Mouse (Mus musculus): ENCODE measurements around the gene Ralgapa2. TPM values are rescaled to one million over a fixed set of nuclear protein-coding genes. Genes with fewer than 3 reads are reported as not detected.

The Ralgapa2 gene
- polyA plus RNA-seq, 1 experiment from 2014 or later: 6.5 TPM

DNA sequence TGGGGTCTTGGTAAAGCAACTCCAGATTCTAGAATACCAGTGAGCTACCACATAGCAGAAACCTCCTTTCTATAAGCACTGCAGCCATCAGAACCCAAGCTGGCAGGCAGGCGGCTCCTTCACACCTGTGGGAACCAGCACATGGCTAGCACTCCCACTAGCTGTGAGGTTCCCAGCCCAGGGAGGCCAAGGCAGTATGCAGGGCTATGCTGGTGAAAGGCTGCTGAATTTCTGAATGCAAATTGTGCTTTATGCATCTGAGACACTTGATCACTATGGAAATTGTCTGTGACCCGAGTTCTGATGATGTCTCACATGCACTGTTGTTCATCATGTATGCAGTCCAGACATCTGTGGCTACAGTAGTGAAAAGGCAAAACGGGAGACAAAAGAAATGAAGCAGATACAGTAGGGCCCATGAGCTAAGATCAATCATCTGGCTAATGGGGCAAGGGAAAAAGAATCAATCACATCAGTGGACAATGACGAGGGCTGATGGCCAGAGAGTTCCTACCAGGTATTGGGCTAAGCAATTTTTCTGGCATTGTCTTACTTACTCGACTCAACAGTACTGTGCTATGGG lies 180.2 kb downstream of the Ralgapa2 start:
- no peak for ATAC-seq
- 68% methylated on average over 5 of the region's 5 CpGs for WGBS (ENCODE audit: insufficient replicate concordance)
- Histone ChIP-seq H3K9me3 (replicated peaks) (no peaks in the 10 kb centered on the region), H3K4me2 (no peak overlapping the region), H3K27me3 (replicated peaks) (no peaks in the 10 kb centered on the region), H3K4me3 (no peak overlapping the region), H3K36me3 (peaks cover 12% of the 10 kb centered on the region), H3K27ac (no peak overlapping the region), H3K9ac (no peak overlapping the region), H3K4me1 (no peaks in the 10 kb centered on the region)

DNA sequence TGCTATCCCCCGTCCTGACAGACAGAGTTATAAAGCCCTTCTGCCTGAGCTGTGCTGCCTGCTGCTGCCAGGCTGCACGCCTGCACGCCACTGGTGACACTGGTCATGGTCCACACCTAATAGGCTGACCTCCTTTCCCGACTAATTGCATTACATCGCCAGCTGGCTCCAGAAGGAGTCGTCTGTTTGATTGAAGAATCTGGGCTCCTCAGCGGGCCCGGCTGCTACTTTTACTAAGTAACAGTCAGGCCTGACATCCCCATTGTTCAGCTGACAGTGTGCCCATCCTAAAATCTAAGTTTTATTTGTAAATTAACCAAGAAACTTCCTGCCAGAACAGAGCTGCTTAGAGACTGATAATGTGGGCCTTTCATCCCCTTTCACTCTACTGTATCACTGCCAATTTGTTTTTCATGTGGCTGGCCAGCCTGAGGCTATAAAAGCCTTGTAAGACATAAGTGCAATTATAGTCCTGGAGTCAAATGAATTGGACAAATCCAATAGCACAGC lies 181.3 kb downstream of the Ralgapa2 start:
- Histone ChIP-seq H3K36me3 (peaks cover 12% of the 10 kb centered on the region), H3K27me3 (replicated peaks) (no peaks in the 10 kb centered on the region), H3K4me2 (no peak overlapping the region), H3K27ac (no peak overlapping the region), H3K4me3 (no peak overlapping the region), H3K4me1 (no peaks in the 10 kb centered on the region), H3K9ac (no peak overlapping the region), H3K9me3 (replicated peaks) (no peaks in the 10 kb centered on the region)
- 63% methylated on average over 8 of the region's 8 CpGs for WGBS (ENCODE audit: insufficient replicate concordance)
- ATAC-seq: no peak

DNA sequence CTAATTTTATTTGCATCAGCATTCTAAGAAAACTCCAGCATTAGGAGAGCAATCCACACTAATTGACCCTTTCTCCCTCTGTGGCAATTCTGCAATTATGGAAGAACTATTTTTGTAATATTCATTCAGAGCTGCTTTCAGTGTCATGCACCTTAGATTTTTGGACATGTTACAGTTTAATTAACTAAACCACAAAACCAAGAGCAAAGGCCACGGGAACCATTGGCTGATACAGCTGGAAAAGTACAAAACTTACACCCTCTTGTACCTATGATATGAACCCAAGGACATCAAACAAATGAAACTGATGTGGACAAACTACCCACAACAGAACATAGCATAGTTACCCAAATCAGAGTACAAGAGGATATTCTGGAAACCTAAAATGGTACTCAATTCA lies 182.0 kb downstream of the Ralgapa2 start:
- Histone ChIP-seq H3K4me3 (no peak overlapping the region), H3K27me3 (replicated peaks) (no peaks in the 10 kb centered on the region), H3K27ac (no peak overlapping the region), H3K36me3 (peaks cover 12% of the 10 kb centered on the region), H3K4me1 (no peaks in the 10 kb centered on the region), H3K9ac (no peak overlapping the region), H3K4me2 (no peak overlapping the region), H3K9me3 (replicated peaks) (no peaks in the 10 kb centered on the region)
- WGBS (ENCODE audit: insufficient replicate concordance): 73% methylated on average over 1 of the region's 1 CpGs
- no peak for ATAC-seq

DNA sequence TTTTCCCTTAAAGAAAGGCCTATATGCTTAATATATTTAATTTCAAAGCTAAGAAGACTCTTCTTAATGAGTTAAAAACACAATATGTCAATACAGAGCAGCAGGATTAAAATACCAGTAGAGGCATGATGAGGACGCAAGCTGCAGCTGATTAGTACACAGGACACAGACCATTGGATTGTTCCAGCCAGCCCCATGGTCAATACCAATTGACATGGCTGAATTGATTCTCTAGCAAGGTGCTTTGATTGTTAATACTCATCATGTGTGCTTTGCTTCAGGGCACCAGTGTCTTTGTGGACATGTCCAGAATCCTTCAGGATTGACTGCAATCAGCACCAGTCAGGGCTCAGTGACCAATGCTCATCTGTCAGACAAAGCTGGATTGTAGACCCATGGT lies 185.5 kb downstream of the Ralgapa2 start:
- ATAC-seq: no peak
- no peak overlapping the region for H3K9ac ChIP-seq
- no peak overlapping the region for H3K4me3 ChIP-seq
- H3K4me2 ChIP-seq: no peak overlapping the region
- H3K36me3 ChIP-seq: peaks cover 6% of the 10 kb centered on the region; the same call in 1 of the 2 replicates
- no peaks in the 10 kb centered on the region for H3K27me3 ChIP-seq (replicated peaks)
- WGBS (ENCODE audit: insufficient replicate concordance): 89% methylated on average over 1 of the region's 1 CpGs
- no peaks in the 10 kb centered on the region for H3K4me1 ChIP-seq
- H3K27ac ChIP-seq: no peak overlapping the region
- H3K9me3 ChIP-seq (replicated peaks): no peaks in the 10 kb centered on the region

DNA sequence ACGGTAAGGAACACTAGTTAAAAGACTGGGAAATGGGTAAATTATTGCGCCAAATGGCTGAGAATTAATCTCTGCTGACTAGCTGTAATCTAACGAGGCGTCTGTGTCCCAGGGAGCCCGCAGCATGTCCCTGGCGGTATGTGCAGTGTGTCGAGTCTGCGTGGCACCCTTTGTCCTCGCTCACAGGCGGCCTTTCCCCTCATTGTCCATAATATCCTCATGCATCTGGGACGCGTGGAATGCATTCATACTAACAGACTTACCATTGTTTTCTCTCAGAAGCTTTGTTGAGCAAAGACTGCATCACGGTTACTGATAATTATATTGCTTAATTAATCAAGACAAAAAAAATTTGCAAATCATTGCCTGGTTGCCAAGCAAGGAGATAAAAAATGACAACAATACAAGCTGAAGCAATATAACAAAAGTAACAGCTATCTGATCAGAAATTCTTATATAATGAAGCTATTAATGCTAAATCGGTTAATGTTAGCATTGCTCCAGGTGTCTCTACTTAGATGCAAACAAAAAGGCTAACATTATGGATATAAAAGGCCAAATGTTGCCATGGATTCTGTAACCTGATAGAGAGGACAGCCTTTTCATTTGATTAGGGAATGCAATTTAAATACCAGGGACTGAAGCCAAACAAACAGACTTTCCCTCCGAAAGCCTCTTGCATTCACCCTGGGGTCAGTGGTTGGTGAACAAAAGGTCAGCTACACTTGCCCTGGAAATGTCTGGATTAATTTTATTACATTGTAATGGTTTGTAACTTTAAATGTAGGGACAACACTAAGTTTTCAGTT lies 187.0 kb downstream of the Ralgapa2 start:
- H3K4me2 ChIP-seq: no peak overlapping the region
- ATAC-seq: no peak
- H3K27ac ChIP-seq: no peak overlapping the region
- H3K9ac ChIP-seq: no peak overlapping the region
- 79% methylated on average over 15 of the region's 15 CpGs for WGBS (ENCODE audit: insufficient replicate concordance)
- no peaks in the 10 kb centered on the region for H3K9me3 ChIP-seq (replicated peaks)
- 0 out of 2 replicates have a peak, but pooled peaks cover 2% of the 10 kb centered on the region for H3K36me3 ChIP-seq
- H3K27me3 ChIP-seq (replicated peaks): no peaks in the 10 kb centered on the region
- no peaks in the 10 kb centered on the region for H3K4me1 ChIP-seq
- H3K4me3 ChIP-seq: no peak overlapping the region

DNA sequence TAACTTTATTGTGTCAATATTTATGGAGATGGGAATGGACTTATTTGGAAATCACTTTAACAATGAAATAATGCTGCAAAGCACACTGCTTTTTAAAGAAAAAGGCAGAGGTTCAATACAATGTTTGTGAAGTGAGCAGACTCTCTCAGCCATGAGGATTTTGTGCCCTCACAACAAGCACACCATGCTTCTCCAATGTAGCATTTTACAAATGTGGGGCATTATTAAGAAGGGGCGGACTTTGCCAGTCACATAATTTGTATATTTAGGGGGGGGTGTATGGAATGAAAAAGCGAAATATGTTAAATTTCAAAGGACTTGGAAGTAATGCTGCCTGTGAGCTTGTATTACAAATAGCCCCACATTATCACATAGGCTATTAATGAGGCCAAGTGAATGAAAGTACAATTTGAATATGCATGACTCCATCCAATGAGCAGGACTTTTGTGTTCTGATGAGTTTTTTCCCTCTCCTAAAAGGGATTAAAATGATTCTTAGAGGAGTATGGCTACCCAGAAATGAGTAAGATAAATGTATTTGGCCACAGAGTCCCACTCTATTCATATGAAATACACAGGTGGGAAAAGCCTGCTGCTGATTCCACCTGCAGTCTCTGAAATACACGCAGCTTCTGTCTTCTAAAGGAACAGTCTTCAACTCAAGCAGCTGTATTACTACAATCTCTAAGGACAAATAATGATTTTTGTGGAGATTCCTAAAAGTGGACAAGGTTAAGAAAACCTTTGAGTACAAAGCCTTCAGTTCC lies 187.8 kb downstream of the Ralgapa2 start:
- H3K27me3 ChIP-seq (replicated peaks): no peaks in the 10 kb centered on the region
- no peak for ATAC-seq
- WGBS (ENCODE audit: insufficient replicate concordance): 82% methylated on average over 3 of the region's 3 CpGs
- H3K9ac ChIP-seq: no peak overlapping the region
- H3K4me2 ChIP-seq: no peak overlapping the region
- no peak overlapping the region for H3K27ac ChIP-seq
- no peaks in the 10 kb centered on the region for H3K4me1 ChIP-seq
- H3K36me3 ChIP-seq: 0 out of 2 replicates have a peak, but pooled peaks cover 2% of the 10 kb centered on the region
- no peak overlapping the region for H3K4me3 ChIP-seq
- no peaks in the 10 kb centered on the region for H3K9me3 ChIP-seq (replicated peaks)

DNA sequence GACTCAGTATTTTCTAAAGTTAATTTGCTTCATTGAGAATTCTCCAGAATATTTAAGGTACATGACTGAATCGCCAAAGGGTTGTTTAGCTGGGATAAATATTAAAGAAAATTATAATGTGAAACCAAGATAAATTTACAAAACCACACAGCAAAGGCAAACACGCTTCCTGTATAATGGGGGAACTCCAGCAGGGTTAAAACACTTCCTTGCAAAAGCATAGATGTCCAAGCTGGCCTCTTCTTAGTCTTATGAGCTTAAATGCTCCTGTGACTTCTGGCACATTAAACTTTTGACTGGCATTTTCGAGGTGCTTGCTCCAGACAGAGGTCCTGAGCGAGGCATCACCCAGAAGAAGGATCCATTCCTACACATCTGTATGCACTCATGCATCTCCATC lies 188.6 kb downstream of the Ralgapa2 start:
- WGBS (ENCODE audit: insufficient replicate concordance): 71% methylated on average over 4 of the region's 4 CpGs
- Histone ChIP-seq H3K4me2 (no peak overlapping the region), H3K4me1 (no peaks in the 10 kb centered on the region), H3K36me3 (0 out of 2 replicates have a peak, but pooled peaks cover 2% of the 10 kb centered on the region), H3K27ac (no peak overlapping the region), H3K27me3 (replicated peaks) (no peaks in the 10 kb centered on the region), H3K9ac (no peak overlapping the region), H3K4me3 (no peak overlapping the region), H3K9me3 (replicated peaks) (no peaks in the 10 kb centered on the region)
- ATAC-seq: no peak

DNA sequence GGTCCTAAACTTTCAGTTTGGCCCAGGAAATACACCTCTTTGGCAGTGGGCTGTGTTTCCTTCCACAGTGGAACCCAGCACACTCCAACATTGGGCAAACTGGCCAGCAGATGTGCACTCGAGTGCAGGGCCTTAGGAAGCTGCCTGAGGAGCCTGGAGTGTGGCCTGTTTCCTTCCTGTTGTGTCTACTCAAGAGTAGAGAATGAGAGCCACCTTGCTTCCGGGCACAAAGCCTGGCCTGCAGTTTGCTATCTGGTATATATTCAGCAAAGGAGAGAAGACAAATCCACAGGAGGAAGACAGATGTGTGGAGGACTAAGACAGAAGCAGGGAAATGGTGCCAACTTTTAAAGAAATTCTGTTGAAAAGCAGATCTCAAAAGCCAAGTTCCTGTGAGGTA lies 189.4 kb downstream of the Ralgapa2 start:
- no peak overlapping the region for H3K9ac ChIP-seq
- H3K27me3 ChIP-seq (replicated peaks): no peaks in the 10 kb centered on the region
- H3K4me3 ChIP-seq: no peak overlapping the region
- H3K4me2 ChIP-seq: no peak overlapping the region
- ATAC-seq: no peak
- 0 out of 2 replicates have a peak, but pooled peaks cover 2% of the 10 kb centered on the region for H3K36me3 ChIP-seq
- H3K9me3 ChIP-seq (replicated peaks): no peaks in the 10 kb centered on the region
- H3K27ac ChIP-seq: no peak overlapping the region
- H3K4me1 ChIP-seq: no peaks in the 10 kb centered on the region
- 16% methylated on average over 2 of the region's 2 CpGs for WGBS (ENCODE audit: insufficient replicate concordance)

DNA sequence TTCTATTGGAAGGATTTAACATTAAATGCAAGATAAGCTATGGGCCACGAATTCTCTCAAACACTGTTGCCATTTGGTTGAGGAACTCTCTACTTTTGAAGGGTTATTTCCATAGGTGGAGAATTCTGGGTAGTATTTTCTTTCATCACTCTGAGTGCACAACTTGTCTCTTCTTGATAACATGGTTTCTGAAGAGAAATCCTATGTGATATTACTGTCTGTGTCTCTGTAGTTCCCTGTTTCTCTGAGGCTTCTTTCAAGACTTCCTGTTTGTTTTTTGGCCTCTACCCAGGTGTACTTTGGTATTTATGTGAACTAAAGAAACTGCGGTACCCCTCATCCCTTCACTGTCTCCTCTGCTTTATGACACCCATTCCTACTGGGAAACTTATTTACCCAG lies 190.1 kb downstream of the Ralgapa2 start:
- H3K9ac ChIP-seq: no peak overlapping the region
- H3K4me1 ChIP-seq: no peaks in the 10 kb centered on the region
- H3K9me3 ChIP-seq (replicated peaks): no peaks in the 10 kb centered on the region
- no peak overlapping the region for H3K4me3 ChIP-seq
- ATAC-seq: no peak
- WGBS (ENCODE audit: insufficient replicate concordance): 78% methylated on average over 2 of the region's 2 CpGs
- H3K4me2 ChIP-seq: no peak overlapping the region
- H3K27ac ChIP-seq: no peak overlapping the region
- no peaks in the 10 kb centered on the region for H3K27me3 ChIP-seq (replicated peaks)
- H3K36me3 ChIP-seq: 0 out of 2 replicates have a peak, but pooled peaks cover 2% of the 10 kb centered on the region

DNA sequence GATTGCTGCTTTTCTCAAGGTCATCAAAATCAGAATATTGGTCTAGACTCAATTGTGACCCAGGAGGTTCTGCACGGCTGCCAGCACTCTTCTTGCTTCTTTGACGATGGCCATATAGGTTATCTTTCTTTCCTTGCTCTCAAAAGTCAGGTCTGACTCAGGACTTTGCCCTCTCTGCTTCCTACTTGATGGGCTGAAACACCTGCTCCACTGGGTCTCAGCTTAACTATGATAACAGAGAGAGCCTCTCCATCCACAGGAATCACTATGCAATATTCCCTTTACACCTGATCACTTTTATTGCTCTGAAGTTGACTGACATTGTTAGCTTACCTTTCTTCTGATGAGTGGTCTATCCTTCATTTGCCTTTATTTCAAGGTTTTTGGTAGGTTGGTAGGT lies 191.5 kb downstream of the Ralgapa2 start:
- Histone ChIP-seq H3K9ac (no peak overlapping the region), H3K9me3 (replicated peaks) (no peaks in the 10 kb centered on the region), H3K4me2 (no peak overlapping the region), H3K27me3 (replicated peaks) (no peaks in the 10 kb centered on the region), H3K27ac (no peak overlapping the region), H3K4me3 (no peak overlapping the region), H3K36me3 (0 out of 2 replicates have a peak, but pooled peaks cover 2% of the 10 kb centered on the region), H3K4me1 (no peaks in the 10 kb centered on the region)
- 82% methylated on average over 2 of the region's 2 CpGs for WGBS (ENCODE audit: insufficient replicate concordance)
- no peak for ATAC-seq

DNA sequence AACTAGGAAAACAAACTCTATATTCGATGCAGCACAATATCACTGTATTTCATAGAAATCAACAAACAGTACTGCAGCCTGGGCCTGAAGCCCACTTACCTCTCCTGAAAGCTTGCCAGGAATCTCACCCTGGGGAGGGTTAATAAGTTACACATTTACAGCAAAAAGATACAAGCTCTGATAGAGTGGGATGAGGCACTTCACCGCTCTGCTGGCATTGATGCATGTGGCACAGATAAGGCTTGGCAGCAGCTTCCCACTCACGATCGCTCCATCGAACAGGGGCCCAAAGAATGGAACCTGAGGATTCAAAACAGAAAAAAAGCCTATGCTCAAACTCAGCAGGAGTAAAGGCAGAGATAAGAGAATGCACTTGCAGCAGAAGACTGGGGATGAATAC lies 197.4 kb downstream of the Ralgapa2 start:
- Histone ChIP-seq H3K9ac (no peak overlapping the region), H3K4me2 (no peak overlapping the region), H3K27ac (no peak overlapping the region), H3K36me3 (peaks cover 3% of the 10 kb centered on the region; the same call in 1 of the 2 replicates), H3K4me1 (no peaks in the 10 kb centered on the region), H3K27me3 (replicated peaks) (no peaks in the 10 kb centered on the region), H3K9me3 (replicated peaks) (no peaks in the 10 kb centered on the region), H3K4me3 (no peak overlapping the region)
- 60% methylated on average over 5 of the region's 5 CpGs for WGBS (ENCODE audit: insufficient replicate concordance)
- no peak for ATAC-seq

DNA sequence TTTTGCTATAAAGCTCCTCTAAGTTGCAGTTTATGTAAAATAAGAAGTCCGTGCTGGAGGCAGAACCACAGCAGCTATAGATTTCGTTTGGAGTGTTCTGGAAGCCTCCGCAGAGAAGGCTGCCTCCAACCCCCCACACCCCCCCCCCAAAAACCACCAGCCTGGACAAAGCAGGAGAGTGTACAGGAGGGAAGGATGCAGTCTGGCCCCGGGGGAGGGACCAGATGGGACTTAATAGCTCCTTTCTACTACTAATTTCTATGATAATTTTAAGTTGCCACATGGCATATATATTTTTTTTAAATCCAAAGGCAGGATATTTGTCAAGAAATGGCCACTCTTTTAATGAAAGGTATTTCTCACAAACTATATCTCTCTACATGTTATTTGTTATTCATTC lies 198.3 kb downstream of the Ralgapa2 start:
- Histone ChIP-seq H3K4me3 (no peak overlapping the region), H3K4me2 (no peak overlapping the region), H3K9me3 (replicated peaks) (no peaks in the 10 kb centered on the region), H3K4me1 (no peaks in the 10 kb centered on the region), H3K27me3 (replicated peaks) (no peaks in the 10 kb centered on the region), H3K27ac (no peak overlapping the region), H3K36me3 (peaks cover 3% of the 10 kb centered on the region; the same call in 1 of the 2 replicates), H3K9ac (no peak overlapping the region)
- WGBS (ENCODE audit: insufficient replicate concordance): 74% methylated on average over 4 of the region's 4 CpGs
- no peak for ATAC-seq
